Mouse (Mus musculus): ENCODE data around the gene Tmem129. TPM values are rescaled to one million over a fixed set of nuclear protein-coding genes. Genes with fewer than 3 reads are reported as not detected.

The Tmem129 gene
- polyA plus RNA-seq, 1 experiment from 2014 or later: 29.5 TPM

- WGBS: 80% methylated on average over 5 of the region's 5 CpGs
- no peak for ATAC-seq (replicated peaks; ENCODE audit: insufficient number of reproducible peaks, insufficient read depth, low FRiP score, low read depth)
- Histone ChIP-seq H3K4me2 (no peak overlapping the region), H3K9me3 (replicated peaks) (no peaks in the 10 kb centered on the region), H3K4me1 (replicated peaks) (peaks cover 50% of the 10 kb centered on the region), H3K36me3 (no peaks in the 10 kb centered on the region), H3K9ac (no peak overlapping the region), H3K27ac (no peak overlapping the region), H3K27me3 (peaks cover 54% of the 10 kb centered on the region), H3K4me3 (no peak overlapping the region)
These were observed 38.2 kb upstream of the Tmem129 start for GRCm38 (mm10) chr5:33696430-33696829.

GRCm38 (mm10) chr5:33695718-33696121 lies 37.5 kb upstream of the Tmem129 start:
- Histone ChIP-seq H3K9ac (peak overlapping the region; percentile 63), H3K36me3 (no peaks in the 10 kb centered on the region), H3K4me3 (peak overlapping the region; percentile 52), H3K27ac (peak overlapping the region; percentile 8; the same call in 1 of the 2 replicates), H3K4me1 (replicated peaks) (peaks cover 50% of the 10 kb centered on the region), H3K27me3 (peaks cover 49% of the 10 kb centered on the region), H3K4me2 (peak overlapping the region; percentile 91), H3K9me3 (replicated peaks) (no peaks in the 10 kb centered on the region)
- ATAC-seq (replicated peaks; ENCODE audit: insufficient number of reproducible peaks, insufficient read depth, low FRiP score, low read depth): peak; percentile 29; the same call in 1 of the 2 replicates
- WGBS: 10% methylated on average over 24 of the region's 24 CpGs

GRCm38 (mm10) chr5:33694848-33695717 lies 36.9 kb upstream of the Tmem129 start:
- Histone ChIP-seq H3K4me2 (peak overlapping the region; percentile 91), H3K27ac (peak overlapping the region; percentile 8; the same call in 1 of the 2 replicates), H3K4me1 (replicated peaks) (peaks cover 45% of the 10 kb centered on the region), H3K9me3 (replicated peaks) (no peaks in the 10 kb centered on the region), H3K9ac (peak overlapping the region; percentile 63), H3K4me3 (peak overlapping the region; percentile 52), H3K27me3 (peaks cover 46% of the 10 kb centered on the region), H3K36me3 (no peaks in the 10 kb centered on the region)
- ATAC-seq (replicated peaks; ENCODE audit: insufficient number of reproducible peaks, insufficient read depth, low FRiP score, low read depth): peak; percentile 43; the same call in 1 of the 2 replicates
- WGBS: 4% methylated on average over 67 of the region's 71 CpGs

DNA sequence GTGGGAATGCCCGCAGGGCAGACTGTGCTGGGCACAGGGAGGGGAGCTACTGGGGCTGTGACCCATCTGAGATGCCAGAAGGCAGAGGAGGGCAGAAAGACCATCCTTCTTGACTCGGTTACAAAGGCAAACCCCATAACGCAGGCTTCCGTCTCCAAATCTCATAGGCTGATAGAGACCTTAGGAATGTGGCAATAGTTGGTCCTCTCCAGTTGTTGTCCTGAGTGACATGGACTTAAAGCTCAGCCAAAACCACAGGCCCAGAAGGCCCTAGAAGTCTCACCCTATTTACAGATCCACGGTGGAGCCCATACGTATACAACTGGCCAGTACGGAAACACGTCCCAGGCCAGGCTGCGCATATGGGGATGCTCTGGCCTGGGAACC lies 36.2 kb upstream of the Tmem129 start:
- H3K9ac ChIP-seq: no peak overlapping the region
- no peak overlapping the region for H3K4me2 ChIP-seq
- H3K9me3 ChIP-seq (replicated peaks): no peaks in the 10 kb centered on the region
- H3K4me1 ChIP-seq (replicated peaks): peaks cover 45% of the 10 kb centered on the region
- ATAC-seq (replicated peaks; ENCODE audit: insufficient number of reproducible peaks, insufficient read depth, low FRiP score, low read depth): no peak
- WGBS: 83% methylated on average over 9 of the region's 9 CpGs
- no peak overlapping the region for H3K4me3 ChIP-seq
- H3K27ac ChIP-seq: no peak overlapping the region
- H3K27me3 ChIP-seq: peaks cover 41% of the 10 kb centered on the region
- H3K36me3 ChIP-seq: no peaks in the 10 kb centered on the region

GRCm38 (mm10) chr5:33692393-33692792 lies 34.2 kb upstream of the Tmem129 start:
- H3K4me3 ChIP-seq: peak overlapping the region; percentile 18; the same call in 1 of the 2 replicates
- H3K4me2 ChIP-seq: peak overlapping the region; percentile 50
- ATAC-seq (replicated peaks; ENCODE audit: insufficient number of reproducible peaks, insufficient read depth, low FRiP score, low read depth): peak; percentile 28; the same call in 1 of the 2 replicates
- peaks cover 29% of the 10 kb centered on the region for H3K27me3 ChIP-seq
- no peaks in the 10 kb centered on the region for H3K36me3 ChIP-seq
- WGBS: 9% methylated on average over 24 of the region's 24 CpGs
- H3K9me3 ChIP-seq (replicated peaks): no peaks in the 10 kb centered on the region
- peaks cover 49% of the 10 kb centered on the region for H3K4me1 ChIP-seq (replicated peaks)
- H3K9ac ChIP-seq: peak overlapping the region; percentile 22; the same call in 1 of the 2 replicates
- H3K27ac ChIP-seq: peak overlapping the region; percentile 24; the same call in 1 of the 2 replicates

- no peaks in the 10 kb centered on the region for H3K9me3 ChIP-seq (replicated peaks)
- H3K27ac ChIP-seq: peak overlapping the region; percentile 35; the same call in 1 of the 2 replicates
- ATAC-seq (replicated peaks; ENCODE audit: insufficient number of reproducible peaks, insufficient read depth, low FRiP score, low read depth): peak; percentile 57
- peaks cover 40% of the 10 kb centered on the region for H3K4me1 ChIP-seq (replicated peaks)
- WGBS: 73% methylated on average over 11 of the region's 11 CpGs
- 0 out of 2 replicates have a peak overlapping the region, but pooled peaks have one; percentile 5 for H3K9ac ChIP-seq
- no peak overlapping the region for H3K4me3 ChIP-seq
- H3K27me3 ChIP-seq: peaks cover 11% of the 10 kb centered on the region
- H3K4me2 ChIP-seq: no peak overlapping the region
- H3K36me3 ChIP-seq: no peaks in the 10 kb centered on the region
These were observed 31.8 kb upstream of the Tmem129 start for GRCm38 (mm10) chr5:33689852-33690645.

GRCm38 (mm10) chr5:33689221-33689844 lies 31.1 kb upstream of the Tmem129 start:
- no peak; the same call in 1 of the 2 replicates for ATAC-seq (replicated peaks; ENCODE audit: insufficient number of reproducible peaks, insufficient read depth, low FRiP score, low read depth)
- Histone ChIP-seq H3K9me3 (replicated peaks) (no peaks in the 10 kb centered on the region), H3K4me3 (no peak overlapping the region), H3K27ac (peak overlapping the region; percentile 39), H3K4me1 (replicated peaks) (peaks cover 35% of the 10 kb centered on the region), H3K9ac (0 out of 2 replicates have a peak overlapping the region, but pooled peaks have one; percentile 5), H3K36me3 (no peaks in the 10 kb centered on the region), H3K27me3 (peaks cover 7% of the 10 kb centered on the region), H3K4me2 (no peak overlapping the region)
- 60% methylated on average over 20 of the region's 20 CpGs for WGBS

- Histone ChIP-seq H3K9me3 (replicated peaks) (no peaks in the 10 kb centered on the region), H3K36me3 (no peaks in the 10 kb centered on the region), H3K4me2 (no peak overlapping the region), H3K27me3 (no peaks in the 10 kb centered on the region), H3K4me1 (replicated peaks) (peaks cover 39% of the 10 kb centered on the region), H3K27ac (peak overlapping the region; percentile 39), H3K4me3 (no peak overlapping the region), H3K9ac (no peak overlapping the region)
- ATAC-seq (replicated peaks; ENCODE audit: insufficient number of reproducible peaks, insufficient read depth, low FRiP score, low read depth): no peak
- WGBS: 56% methylated on average over 14 of the region's 14 CpGs
These were observed 30.3 kb upstream of the Tmem129 start for GRCm38 (mm10) chr5:33688278-33689220.

DNA sequence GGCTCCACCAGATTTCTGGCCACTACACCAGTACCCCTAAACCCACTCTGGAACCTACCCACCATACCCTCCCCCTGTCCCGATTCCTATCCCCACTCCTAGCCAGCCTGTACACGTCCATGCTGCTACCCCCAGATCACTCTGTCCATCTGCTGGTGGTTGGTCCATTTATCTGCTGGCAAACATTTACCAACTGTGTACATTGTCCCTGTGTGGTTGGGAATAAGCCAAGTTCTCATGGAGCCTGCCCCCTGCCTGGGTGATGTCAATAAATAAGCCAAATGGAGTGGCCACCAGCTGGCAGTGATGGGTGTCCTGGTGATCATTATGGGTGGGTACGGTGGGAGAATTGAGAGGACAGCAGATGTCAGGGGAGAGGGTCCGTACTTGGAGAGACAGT lies 28.9 kb upstream of the Tmem129 start:
- WGBS: 89% methylated on average over 4 of the region's 4 CpGs
- Histone ChIP-seq H3K9me3 (replicated peaks) (no peaks in the 10 kb centered on the region), H3K27me3 (no peaks in the 10 kb centered on the region), H3K4me1 (replicated peaks) (peaks cover 30% of the 10 kb centered on the region), H3K27ac (no peak overlapping the region), H3K9ac (no peak overlapping the region), H3K4me3 (no peak overlapping the region), H3K4me2 (no peak overlapping the region), H3K36me3 (no peaks in the 10 kb centered on the region)
- no peak for ATAC-seq (replicated peaks; ENCODE audit: insufficient number of reproducible peaks, insufficient read depth, low FRiP score, low read depth)

DNA sequence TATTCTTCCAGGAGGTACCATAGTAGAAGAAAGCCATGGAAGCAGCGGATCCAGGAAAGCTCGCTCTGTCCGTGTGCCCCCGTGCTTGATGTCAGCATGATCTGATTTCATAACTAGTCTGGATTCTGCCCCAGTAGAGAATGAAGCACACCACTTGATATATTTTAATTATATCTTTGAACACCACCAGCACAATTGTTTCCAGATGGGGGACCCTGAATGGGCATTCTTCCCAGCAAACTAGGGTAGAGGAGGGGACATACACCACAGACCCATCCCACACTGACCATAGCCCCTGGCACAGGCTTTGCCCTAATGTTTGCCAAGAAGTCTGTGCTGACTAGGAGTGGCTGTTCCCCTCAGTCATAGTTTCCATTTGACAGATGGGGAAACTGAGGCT lies 26.7 kb upstream of the Tmem129 start:
- no peak overlapping the region for H3K4me2 ChIP-seq
- no peak for ATAC-seq (replicated peaks; ENCODE audit: insufficient number of reproducible peaks, insufficient read depth, low FRiP score, low read depth)

More for the DNA sequence above, 26.7 kb upstream of the Tmem129 start:
- Histone ChIP-seq H3K4me1 (replicated peaks) (peaks cover 30% of the 10 kb centered on the region), H3K9ac (no peak overlapping the region), H3K4me3 (no peak overlapping the region), H3K36me3 (no peaks in the 10 kb centered on the region), H3K9me3 (replicated peaks) (no peaks in the 10 kb centered on the region), H3K27me3 (no peaks in the 10 kb centered on the region), H3K27ac (no peak overlapping the region)
- 88% methylated on average over 4 of the region's 4 CpGs for WGBS
